Mouse (Mus musculus): ENCODE results near the gene Uspl1.
A peak's percentile ranks its signal among the peaks of the same experiment; 100 is the strongest.

- TF ChIP-seq CTCF (IDR thresholded peaks at IDR 0.05; ENCODE audit: low read depth): no peak; the same call in 1 of the 2 replicates
- peak; percentile 48 for TF ChIP-seq EP300 (optimal IDR thresholded peaks at IDR 0.05)
Measured at GRCm38 (mm10) chr5:149228700-149229618, 44.8 kb downstream of the Uspl1 start.

Measured in stomach, postnatal 0 days (tissue).